ENCODE assay signal across 18 mouse cellular contexts in genomic region chr2:117913846-117914245, GRCm38 (mm10).
DNase-seq lines count a peak whose midpoint lies in the region; ATAC-seq and TF ChIP-seq lines count a peak whose summit lies in the region.
"Had no signal": no experiment of that assay in that cellular context is flagged by ENCODE, and none has a peak within 500 bp of the region (broad histone marks: within the 10 kb centered on the region; RNA-seq: fewer than 3 reads in every experiment).

No protein-coding gene starts in this region.

- no peak for TF ChIP-seq EP300 in liver, embryonic 14.5 days (IDR thresholded peaks at IDR 0.05; ENCODE audit: low read depth)

- H3K36me3 ChIP-seq in intestine, postnatal 0 days (ENCODE audit: control insufficient read depth, insufficient read depth) = no peaks in the 10 kb centered on the region
- H3K36me3 ChIP-seq in intestine, embryonic 15.5 days = no peaks in the 10 kb centered on the region
- H3K36me3 ChIP-seq in thymus, adult 2 months (ENCODE audit: control insufficient read depth, insufficient read depth, low read length) = no peaks in the 10 kb centered on the region
- no peaks in the 10 kb centered on the region for H3K36me3 ChIP-seq in liver, embryonic 14.5 days (replicated peaks; ENCODE audit: control insufficient read depth, insufficient read depth, low read depth)
- no peaks in the 10 kb centered on the region for H3K36me3 ChIP-seq in midbrain, embryonic 11.5 days (ENCODE audit: control insufficient read depth, insufficient read depth, low read length)
- H3K36me3 ChIP-seq: embryonic facial prominence, embryonic 10.5 days; limb, embryonic 10.5 days; neural tube, embryonic 13.5 days had no signal

- no peak overlapping the region for H3K4me2 ChIP-seq in intestine, postnatal 0 days (replicated peaks; ENCODE audit: low read depth)
- H3K4me2 ChIP-seq in intestine, embryonic 15.5 days (replicated peaks) = no peak overlapping the region
- H3K4me2 ChIP-seq in liver, embryonic 14.5 days (ENCODE audit: low read depth) = no peak overlapping the region
- H3K4me2 ChIP-seq in midbrain, embryonic 11.5 days = no peak overlapping the region
- H3K4me2 ChIP-seq: forebrain, embryonic 13.5 days; heart, embryonic 11.5 days; neural tube, embryonic 13.5 days had no signal

- no peaks in the 10 kb centered on the region for H3K4me1 ChIP-seq in intestine, postnatal 0 days (replicated peaks; ENCODE audit: control insufficient read depth, insufficient read depth, low read length)
- no peaks in the 10 kb centered on the region for H3K4me1 ChIP-seq in intestine, embryonic 15.5 days (replicated peaks)
- H3K4me1 ChIP-seq in thymus, adult 2 months (replicated peaks; ENCODE audit: control insufficient read depth, insufficient read depth, low read length) = no peaks in the 10 kb centered on the region
- H3K4me1 ChIP-seq in liver, embryonic 14.5 days (replicated peaks; ENCODE audit: control insufficient read depth in 2 of 2, insufficient read depth in 2 of 2, low read length in 1 of 2) = no peaks in the 10 kb centered on the region
- no peaks in the 10 kb centered on the region for H3K4me1 ChIP-seq in midbrain, embryonic 11.5 days (ENCODE audit: control insufficient read depth, insufficient read depth, low read length)
- H3K4me1 ChIP-seq: embryonic facial prominence, embryonic 10.5 days; forebrain, embryonic 13.5 days; limb, embryonic 10.5 days; neural tube, embryonic 13.5 days had no signal

- DNase-seq in thymus, adult 2 months = peak; percentile 16
- no peak for DNase-seq in thymus, postnatal 0 days (ENCODE audit: low spot score)
- peak in 1 of 3 experiments; percentile 4 for DNase-seq in liver, embryonic 14.5 days (ENCODE audit: low read depth in 3 of 3, low spot score in 3 of 3)
- DNase-seq in thymus, postnatal 36 days = peak; percentile 12 to 24
- DNase-seq in adrenal gland, postnatal 10 days = no peak
- no peak for DNase-seq in midbrain, embryonic 11.5 days (ENCODE audit: low spot score, missing footprints)
- DNase-seq: kidney, postnatal 25 days; right cerebral cortex, postnatal 25 days had no signal

- no peak overlapping the region for H3K4me3 ChIP-seq in intestine, postnatal 0 days (ENCODE audit: low read depth, low read length)
- no peak overlapping the region for H3K4me3 ChIP-seq in intestine, embryonic 15.5 days (replicated peaks)
- no peak overlapping the region for H3K4me3 ChIP-seq in thymus, adult 2 months (ENCODE audit: control insufficient read depth, insufficient read depth, low read length)
- no peak overlapping the region for H3K4me3 ChIP-seq in liver, embryonic 14.5 days (ENCODE audit: insufficient read depth in 1 of 2, low read depth in 2 of 2, low read length in 2 of 2)
- no peak overlapping the region for H3K4me3 ChIP-seq in midbrain, embryonic 11.5 days (ENCODE audit: low read depth, low read length)
- H3K4me3 ChIP-seq: embryonic facial prominence, embryonic 10.5 days; forebrain, embryonic 13.5 days; limb, embryonic 10.5 days; megakaryocyte, embryonic 14.5 days; neural tube, embryonic 13.5 days had no signal

- TF ChIP-seq POLR2A in thymus, adult 2 months (IDR thresholded peaks at IDR 0.05; ENCODE audit: control insufficient read depth, extremely low read depth, insufficient read depth, low read length, poor library complexity) = no peak

- no peak overlapping the region for H3K9ac ChIP-seq in intestine, postnatal 0 days (ENCODE audit: low read depth, low read length)
- no peak overlapping the region for H3K9ac ChIP-seq in intestine, embryonic 15.5 days
- H3K9ac ChIP-seq in liver, embryonic 14.5 days (replicated peaks) = no peak overlapping the region
- no peak overlapping the region for H3K9ac ChIP-seq in midbrain, embryonic 11.5 days (ENCODE audit: low read length)
- H3K9ac ChIP-seq: forebrain, embryonic 13.5 days; neural tube, embryonic 13.5 days had no signal

- TF ChIP-seq CTCF in intestine, postnatal 0 days (IDR thresholded peaks at IDR 0.05; ENCODE audit: low read depth) = peak; percentile 31
- no peak for TF ChIP-seq CTCF in thymus, adult 2 months (IDR thresholded peaks at IDR 0.05; ENCODE audit: borderline replicate concordance, control insufficient read depth, extremely low read depth, insufficient read depth, low read length, poor library complexity)
- peak; percentile 56 for TF ChIP-seq CTCF in liver, embryonic 14.5 days (IDR thresholded peaks at IDR 0.05; ENCODE audit: low read depth)

- 94% methylated on average over 4 of the region's 4 CpGs for WGBS in intestine, postnatal 0 days
- 93% methylated on average over 4 of the region's 4 CpGs for WGBS in intestine, embryonic 15.5 days
- WGBS in thymus, adult 2 months = 75% methylated on average over 4 of the region's 4 CpGs
- 54% methylated on average over 4 of the region's 4 CpGs for WGBS in liver, embryonic 14.5 days (ENCODE audit: insufficient replicate concordance)
- WGBS in midbrain, embryonic 11.5 days = 90% methylated on average over 4 of the region's 4 CpGs

- no peak overlapping the region for H3K27ac ChIP-seq in intestine, postnatal 0 days (ENCODE audit: low read depth, low read length)
- no peak overlapping the region for H3K27ac ChIP-seq in intestine, embryonic 15.5 days
- no peak overlapping the region for H3K27ac ChIP-seq in thymus, adult 2 months (ENCODE audit: control insufficient read depth, insufficient read depth, low read length)
- no peak overlapping the region for H3K27ac ChIP-seq in liver, embryonic 14.5 days
- no peak overlapping the region for H3K27ac ChIP-seq in midbrain, embryonic 11.5 days (ENCODE audit: low read depth, low read length)
- H3K27ac ChIP-seq: embryonic facial prominence, embryonic 10.5 days; forebrain, embryonic 13.5 days; hindbrain, postnatal 0 days; limb, embryonic 10.5 days; neural tube, embryonic 13.5 days had no signal

- H3K27me3 ChIP-seq in intestine, postnatal 0 days (replicated peaks; ENCODE audit: control insufficient read depth, insufficient read depth, low read length) = no peaks in the 10 kb centered on the region
- no peaks in the 10 kb centered on the region for H3K27me3 ChIP-seq in intestine, embryonic 15.5 days (replicated peaks)
- H3K27me3 ChIP-seq in thymus, adult 2 months (ENCODE audit: control insufficient read depth, insufficient read depth, low read length) = no peaks in the 10 kb centered on the region
- H3K27me3 ChIP-seq in liver, embryonic 14.5 days (ENCODE audit: control insufficient read depth, insufficient read depth, low read length) = no peaks in the 10 kb centered on the region
- no peaks in the 10 kb centered on the region for H3K27me3 ChIP-seq in midbrain, embryonic 11.5 days (ENCODE audit: control insufficient read depth, insufficient read depth, low read length)
- H3K27me3 ChIP-seq: forebrain, embryonic 13.5 days; megakaryocyte, embryonic 14.5 days; neural tube, embryonic 13.5 days had no signal

- no peaks in the 10 kb centered on the region for H3K9me3 ChIP-seq in intestine, postnatal 0 days (ENCODE audit: control insufficient read depth)
- H3K9me3 ChIP-seq in intestine, embryonic 15.5 days = no peaks in the 10 kb centered on the region
- H3K9me3 ChIP-seq in liver, embryonic 14.5 days (ENCODE audit: control insufficient read depth, low read length) = no peaks in the 10 kb centered on the region
- H3K9me3 ChIP-seq in midbrain, embryonic 11.5 days (ENCODE audit: control insufficient read depth, low read length) = no peaks in the 10 kb centered on the region
- H3K9me3 ChIP-seq: embryonic facial prominence, embryonic 10.5 days; forebrain, embryonic 13.5 days; limb, embryonic 10.5 days; megakaryocyte, embryonic 14.5 days; neural tube, embryonic 13.5 days had no signal

- no peak for ATAC-seq in intestine, postnatal 0 days
- ATAC-seq in intestine, embryonic 15.5 days = no peak
- no peak for ATAC-seq in liver, embryonic 14.5 days (ENCODE audit: insufficient read depth)
- no peak for ATAC-seq in midbrain, embryonic 11.5 days (ENCODE audit: low FRiP score)
- ATAC-seq: CD4-positive, CD25-positive, alpha-beta regulatory T cell, adult 4 months; forebrain, embryonic 13.5 days; hindbrain, postnatal 0 days had no signal

Comparison
In these comparisons a context has a peak if more than half of its experiments do, and no peak if none do; other contexts are left out.
1. DNase-seq: peak in thymus, adult 2 months (single experiment) and thymus, postnatal 36 days (2 of 2); none in thymus, postnatal 0 days (single experiment), adrenal gland, postnatal 10 days (single experiment) and midbrain, embryonic 11.5 days (single experiment).